Mouse (Mus musculus) cerebellum, adult 2 months (tissue): Measurements from ENCODE around the gene Cnn1. TPM values are rescaled to one million over a fixed set of nuclear protein-coding genes. Genes with fewer than 3 reads are reported as not detected.

ENCODE experiments used
- DNase-seq, 2 experiments: peaks; one replicate each; pipeline ENCODE4 v3.0.0; 2021
- H3K27ac ChIP-seq: fragments of 200-500 bp; 2 replicates; pipeline ENCODE4 v1.5.1; 2012; ENCODE audit warnings: low read length, control low read depth, inconsistent platforms; ENCODE audit not compliant: insufficient read depth
- H3K27me3 ChIP-seq: fragments of 200-500 bp; 2 replicates; pipeline ENCODE4 v1.6.1; 2012; ENCODE audit warnings: inconsistent platforms, mild to moderate bottlenecking, low read length, moderate library complexity; ENCODE audit not compliant: control insufficient read depth, insufficient read depth
- H3K4me1 ChIP-seq: fragments of 200-500 bp; 2 replicates; pipeline ENCODE4 v1.6.1; 2011; ENCODE audit warnings: low read length; ENCODE audit not compliant: control insufficient read depth, insufficient read depth
- H3K4me3 ChIP-seq: fragments of 200-500 bp; replicated peaks from 2 replicates; pipeline ENCODE3; 2011; ENCODE audit warnings: mild to moderate bottlenecking, low read depth, low read length, control low read depth; ENCODE audit not compliant: insufficient read depth
- CTCF ChIP-seq: fragments of 200-500 bp; IDR thresholded peaks from 2 replicates; pipeline ENCODE4 v1.5.1; 2011; ENCODE audit warnings: low read depth, mild to moderate bottlenecking, control low read depth, low read length, moderate library complexity, borderline replicate concordance; ENCODE audit not compliant: insufficient read depth
- POLR2A ChIP-seq: fragments of 200-500 bp; IDR thresholded peaks from 2 replicates; pipeline ENCODE4 v1.6.1; 2011; ENCODE audit warnings: low read length, control low read depth, borderline replicate concordance; ENCODE audit not compliant: insufficient read depth
- WGBS: fragments of 180-500 bp; shearing (Covaris S2); methylation state at CpG from one replicate; pipeline ENCODE4 v1.1.7; 2018; 5-methylcytosine and 5-hydroxymethylcytosine counted together
- polyA plus RNA-seq: library from polyadenylated mRNA; depleted of rRNA; stranded (reverse); fragments of >200 nt; gene quantifications from 2 replicates; pipeline ENCODE4 v1.2.3, GENCODE M21; 2012

The Cnn1 gene
- polyA plus RNA-seq, 1 experiment = 1.6 TPM

DNA sequence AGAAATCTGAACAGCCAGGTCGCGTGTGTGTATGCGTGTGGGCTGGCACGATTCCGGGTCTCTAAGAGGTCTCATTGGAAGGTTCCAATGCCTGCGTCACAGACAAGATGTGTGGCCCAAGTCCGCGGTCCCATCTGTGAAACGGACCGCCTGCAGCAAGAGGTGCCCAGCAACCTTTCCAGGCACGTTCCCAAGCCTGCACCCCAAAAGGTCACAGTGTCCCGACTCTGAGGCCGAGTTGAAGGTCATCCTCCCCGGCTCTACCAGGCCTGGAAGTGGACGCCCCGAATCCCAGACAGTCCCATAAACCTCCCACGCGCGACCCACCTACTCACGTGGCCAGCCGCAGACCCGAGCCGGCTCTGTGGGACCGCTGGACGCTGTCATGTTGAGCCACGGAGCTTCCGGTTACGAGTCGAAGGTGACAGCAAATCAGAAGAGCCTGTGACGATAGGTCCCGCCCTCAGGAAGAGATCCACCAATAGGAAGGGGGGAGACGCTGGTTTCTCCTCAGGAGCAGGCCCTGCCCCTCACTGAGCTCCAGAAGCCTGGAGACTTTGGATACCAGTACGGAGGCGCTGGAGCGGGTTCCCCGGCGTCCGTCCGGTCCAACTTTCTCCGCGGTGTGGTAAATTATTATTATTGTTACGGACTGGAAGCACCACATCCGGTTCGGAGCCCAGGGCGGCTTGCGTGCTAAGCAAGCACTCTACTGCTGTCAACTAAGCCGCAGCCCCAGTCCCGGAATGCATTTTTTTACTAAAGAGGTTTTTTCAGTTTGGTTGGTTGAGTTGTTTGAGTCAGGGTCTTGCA, 13.8 kb upstream of the Cnn1 start, which contains the start of gene Ecsit:
TSS of gene Ecsit (minus strand) at position 417 of the 813 bp plus-strand sequence.
- under 1% methylated on average over 48 of the region's 48 CpGs for WGBS
- no peaks in the 10 kb centered on the region for H3K27me3 ChIP-seq
- peak; percentile 96 to 98 for DNase-seq
- TF ChIP-seq POLR2A (peak; percentile 78; the same call in 1 of the 2 replicates), CTCF (no peak)
- peak within 1 kb of the TSS; percentile 68 for H3K27ac ChIP-seq
- peaks cover 8% of the 10 kb centered on the region; the same call in 1 of the 2 replicates for H3K4me1 ChIP-seq
- peak within 1 kb of the TSS; percentile 78 for H3K4me3 ChIP-seq

DNA sequence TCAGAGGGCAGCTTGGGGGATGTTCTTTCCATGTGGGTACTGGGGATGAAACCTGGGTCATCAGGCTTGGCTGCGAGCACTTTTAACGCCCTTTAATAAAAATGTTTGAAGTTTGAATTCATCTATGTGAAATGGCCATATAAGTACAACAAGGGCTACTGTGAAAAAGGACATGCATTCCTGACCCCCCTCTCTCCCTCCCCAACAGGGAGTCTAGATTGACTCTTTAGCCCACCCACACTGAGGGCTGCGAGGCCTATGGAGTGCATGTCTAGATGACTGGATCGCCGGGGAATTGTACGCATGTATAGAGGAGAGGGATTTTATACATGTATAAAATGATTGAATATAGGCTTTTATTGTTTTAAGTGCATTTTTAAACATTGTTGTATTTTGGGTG, 13.0 kb upstream of the Cnn1 start:
- H3K4me1 ChIP-seq = peaks cover 8% of the 10 kb centered on the region; the same call in 1 of the 2 replicates
- TF ChIP-seq CTCF (no peak), POLR2A (no peak)
- WGBS = 79% methylated on average over 6 of the region's 6 CpGs
- no peak for DNase-seq
- peak overlapping the region; percentile 78 for H3K4me3 ChIP-seq
- no peak overlapping the region for H3K27ac ChIP-seq
- no peaks in the 10 kb centered on the region for H3K27me3 ChIP-seq

DNA sequence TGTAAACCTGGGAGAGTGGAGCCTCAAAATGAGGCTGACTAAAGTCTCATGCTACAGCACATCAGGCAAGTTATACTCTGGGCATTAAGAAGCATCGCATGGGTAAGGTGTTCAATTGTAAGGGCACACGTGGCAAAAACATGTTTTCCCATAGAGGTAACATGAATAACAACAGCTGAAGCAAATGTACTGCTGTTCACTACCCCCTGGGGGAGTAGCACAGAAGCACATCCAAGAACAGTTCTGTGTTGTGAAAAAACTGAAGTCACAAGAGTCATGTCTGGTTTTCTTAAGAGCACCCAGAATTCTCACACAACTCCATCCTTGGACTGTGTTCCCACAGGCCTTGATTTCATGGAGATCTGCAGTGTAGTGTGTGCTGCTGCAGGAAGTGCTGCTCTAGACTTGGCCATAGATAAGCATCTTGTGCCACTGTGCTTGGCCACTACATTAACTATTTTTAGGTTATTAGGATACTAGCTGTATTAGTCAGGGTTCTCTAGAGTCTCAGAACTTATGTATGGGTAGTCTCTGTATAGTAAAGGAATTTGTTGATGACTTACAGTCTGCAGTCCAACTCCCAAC, 11.9 kb upstream of the Cnn1 start:
- H3K27ac ChIP-seq = no peak overlapping the region
- peaks cover 8% of the 10 kb centered on the region; the same call in 1 of the 2 replicates for H3K4me1 ChIP-seq
- no peak for TF ChIP-seq CTCF
- TF ChIP-seq POLR2A = no peak
- no peak overlapping the region for H3K4me3 ChIP-seq
- no peak for DNase-seq
- WGBS = 91% methylated on average over 2 of the region's 2 CpGs
- H3K27me3 ChIP-seq = no peaks in the 10 kb centered on the region

DNA sequence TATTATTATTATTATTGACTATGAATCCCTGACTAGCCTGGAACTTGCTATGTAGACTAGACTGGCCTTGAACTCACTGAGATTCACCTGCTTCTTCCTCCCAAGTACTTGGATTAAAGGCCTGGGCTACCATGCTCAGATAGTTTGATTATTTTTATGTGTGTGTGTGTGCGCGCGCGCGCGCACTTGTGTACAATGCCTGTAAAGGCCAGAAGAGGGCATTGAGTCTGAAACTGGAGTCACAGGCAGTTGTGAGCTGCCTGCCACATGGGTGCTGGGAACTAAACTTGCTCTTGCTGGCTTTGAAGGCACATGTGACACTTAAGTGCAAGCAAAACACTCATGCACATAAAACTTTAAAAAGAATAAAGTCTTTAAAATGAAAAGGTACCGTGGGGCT, 9.7 kb upstream of the Cnn1 start:
- H3K27ac ChIP-seq = no peak overlapping the region
- no peak for DNase-seq
- no peaks in the 10 kb centered on the region for H3K4me1 ChIP-seq
- WGBS = 98% methylated on average over 7 of the region's 7 CpGs
- no peaks in the 10 kb centered on the region for H3K27me3 ChIP-seq
- no peak for TF ChIP-seq POLR2A
- H3K4me3 ChIP-seq = no peak overlapping the region

DNA sequence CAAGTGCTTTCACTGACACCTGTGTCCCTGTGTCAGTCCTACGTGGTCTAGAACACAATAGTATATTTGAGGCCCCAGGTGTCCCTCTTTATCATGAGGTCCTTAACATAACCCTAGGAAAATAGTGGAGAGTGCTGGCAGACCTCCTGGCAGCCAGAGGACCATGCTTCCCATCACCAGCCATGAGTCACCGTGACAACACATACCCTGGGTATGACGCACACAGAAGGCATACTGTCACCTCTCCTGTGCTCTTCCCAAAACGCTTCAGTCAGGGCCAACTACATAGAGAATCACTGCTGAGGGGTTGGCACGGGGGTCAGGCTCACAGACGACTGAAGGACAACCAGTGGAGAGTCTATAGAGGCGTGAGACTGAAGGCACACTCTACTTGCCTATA, 9.0 kb upstream of the Cnn1 start:
- TF ChIP-seq CTCF (no peak), POLR2A (no peak)
- no peak overlapping the region for H3K27ac ChIP-seq
- no peak overlapping the region for H3K4me3 ChIP-seq
- H3K27me3 ChIP-seq = no peaks in the 10 kb centered on the region
- no peaks in the 10 kb centered on the region for H3K4me1 ChIP-seq
- WGBS = 47% methylated on average over 7 of the region's 7 CpGs
- DNase-seq = no peak

DNA sequence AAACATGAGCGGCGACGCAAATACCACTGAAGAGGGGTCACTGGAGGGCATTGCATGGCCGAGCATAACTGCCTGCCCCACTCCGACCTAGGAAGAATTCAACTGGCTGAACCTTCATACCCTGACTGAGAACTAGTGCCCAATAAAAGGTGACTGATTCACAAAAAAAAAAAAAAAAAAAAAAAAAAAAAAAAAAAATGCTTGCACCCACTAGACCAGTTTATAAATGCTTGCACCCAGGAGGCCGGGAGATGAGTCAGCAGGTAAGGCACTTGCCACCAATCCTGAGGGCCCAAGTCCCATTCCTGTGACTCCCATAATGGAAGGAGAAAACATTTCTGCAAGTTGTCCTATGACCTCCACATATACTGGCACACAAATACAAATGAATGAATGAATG, 6.3 kb upstream of the Cnn1 start:
- Histone ChIP-seq H3K27me3 (no peaks in the 10 kb centered on the region), H3K4me1 (peaks cover 3% of the 10 kb centered on the region; the same call in 1 of the 2 replicates), H3K4me3 (no peak overlapping the region), H3K27ac (no peak overlapping the region)
- WGBS = 92% methylated on average over 6 of the region's 6 CpGs
- DNase-seq = no peak
- TF ChIP-seq CTCF (no peak), POLR2A (no peak)

DNA sequence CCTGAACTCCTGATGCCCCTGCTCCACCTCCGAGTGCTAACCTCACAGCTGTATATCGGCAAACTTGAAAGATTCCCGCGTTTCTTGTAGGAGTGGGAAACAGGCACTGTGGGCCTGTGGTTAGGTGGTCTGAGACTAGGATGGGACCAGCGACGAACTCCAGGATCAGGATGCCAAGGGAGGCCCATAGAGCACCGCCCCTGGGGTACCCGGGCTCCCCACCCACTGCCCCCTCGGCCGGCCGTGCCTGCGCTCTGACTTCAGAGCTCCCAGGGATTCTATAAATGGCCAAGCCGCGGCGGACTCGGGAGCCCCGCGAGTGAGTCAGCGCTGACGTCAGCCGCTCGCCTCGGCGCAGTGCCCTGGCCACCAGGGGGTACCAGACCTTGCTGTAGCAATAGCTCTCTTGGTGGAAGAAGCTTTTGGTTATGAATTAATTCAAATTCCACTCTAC, 3.1 kb upstream of the Cnn1 start:
- 1% methylated on average over 24 of the region's 24 CpGs for WGBS
- Histone ChIP-seq H3K27ac (peak overlapping the region; percentile 45; the same call in 1 of the 2 replicates), H3K4me1 (peaks cover 3% of the 10 kb centered on the region; the same call in 1 of the 2 replicates), H3K27me3 (no peaks in the 10 kb centered on the region; the same call in 1 of the 2 replicates), H3K4me3 (peak overlapping the region; percentile 43)
- DNase-seq = peak; percentile 94 to 95
- peak; percentile 57; the same call in 1 of the 2 replicates for TF ChIP-seq CTCF
- TF ChIP-seq POLR2A = no peak

DNA sequence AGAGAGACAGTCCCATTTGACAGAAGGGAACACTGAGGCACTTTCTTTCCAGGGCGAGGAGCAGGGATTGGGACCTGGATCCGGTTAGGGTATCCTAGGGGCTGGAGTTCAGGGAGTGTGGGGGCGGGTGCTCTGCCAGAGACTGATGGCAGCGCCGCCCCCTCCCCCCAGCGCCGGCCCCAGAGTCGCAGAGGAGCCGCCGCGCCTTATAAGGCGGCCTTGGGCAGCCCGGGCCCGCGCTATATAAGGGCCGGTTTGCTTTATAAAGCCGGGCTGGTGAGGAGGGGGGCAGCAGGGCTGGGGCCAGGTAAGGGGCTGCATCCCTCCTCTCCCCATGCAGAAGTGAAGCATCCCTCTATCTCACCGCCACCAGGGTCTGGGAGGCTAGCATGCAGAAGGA, 906 bp downstream of the Cnn1 start:
- WGBS = 7% methylated on average over 18 of the region's 18 CpGs
- Histone ChIP-seq H3K4me3 (no peak overlapping the region), H3K27me3 (no peaks in the 10 kb centered on the region; the same call in 1 of the 2 replicates), H3K27ac (no peak overlapping the region), H3K4me1 (peaks cover 3% of the 10 kb centered on the region; the same call in 1 of the 2 replicates)
- no peak for TF ChIP-seq POLR2A
- no peak for DNase-seq
